Comparison of ENCODE assay signal across 27 mouse cellular contexts in genomic region chr10:21270905-21271304, GRCm38 (mm10). TPM values are rescaled to one million over a fixed set of nuclear protein-coding genes. Genes with fewer than 3 reads are reported as not detected.
DNase-seq lines count a peak whose midpoint lies in the region; ATAC-seq and TF ChIP-seq lines count a peak whose summit lies in the region.
"Had no signal": no experiment of that assay in that cellular context is flagged by ENCODE, and none has a peak within 500 bp of the region (broad histone marks: within the 10 kb centered on the region; RNA-seq: fewer than 3 reads in every experiment).

No protein-coding gene starts in this region.

- no peak for TF ChIP-seq EP300 in liver, postnatal 0 days (IDR thresholded peaks at IDR 0.05; ENCODE audit: low read depth)

- peak overlapping the region; percentile 31; the same call in 1 of the 2 replicates for H3K27ac ChIP-seq in liver, embryonic 13.5 days
- no peak overlapping the region for H3K27ac ChIP-seq in liver, postnatal 0 days (ENCODE audit: low read depth)
- H3K27ac ChIP-seq in liver, embryonic 15.5 days (replicated peaks): peak overlapping the region; percentile 49; the same call in 1 of the 2 replicates
- H3K27ac ChIP-seq: embryonic facial prominence, embryonic 13.5 days; embryonic facial prominence, embryonic 15.5 days; forebrain, embryonic 10.5 days; forebrain, embryonic 12.5 days had no signal

- no peak overlapping the region for H3K9ac ChIP-seq in liver, embryonic 13.5 days
- H3K9ac ChIP-seq in liver, postnatal 0 days (replicated peaks): no peak overlapping the region
- H3K9ac ChIP-seq in liver, embryonic 15.5 days: no peak overlapping the region
- H3K9ac ChIP-seq: embryonic facial prominence, embryonic 13.5 days; embryonic facial prominence, embryonic 15.5 days; forebrain, embryonic 12.5 days had no signal

- peaks cover 76% of the 10 kb centered on the region for H3K4me1 ChIP-seq in liver, embryonic 13.5 days (replicated peaks)
- peaks cover 25% of the 10 kb centered on the region for H3K4me1 ChIP-seq in liver, postnatal 0 days (ENCODE audit: insufficient read depth)
- H3K4me1 ChIP-seq in liver, embryonic 15.5 days (replicated peaks): peaks cover 65% of the 10 kb centered on the region
- H3K4me1 ChIP-seq: embryonic facial prominence, embryonic 13.5 days; embryonic facial prominence, embryonic 15.5 days; forebrain, embryonic 10.5 days; forebrain, embryonic 12.5 days had no signal

- TF ChIP-seq CTCF in liver, postnatal 0 days (IDR thresholded peaks at IDR 0.05; ENCODE audit: low read depth): no peak

- peak; percentile 66 for DNase-seq in heart, adult 11 months
- no peak for DNase-seq in heart, postnatal 25 days (ENCODE audit: low spot score)
- DNase-seq in liver, embryonic 13.5 days: no peak
- no peak for DNase-seq in liver, postnatal 0 days
- DNase-seq: adrenal gland, adult 8-10 months; adrenal gland, postnatal 25 days; B cell, adult 2 months; cerebellum, adult 11 months; cerebellum, adult 18-20 months; cerebellum, adult 8-10 months; cerebellum, adult 9-11 months; cerebellum, postnatal 14 days; cerebellum, postnatal 36 days; embryo, embryonic 11 days had no signal

- intact Hi-C loops in heart, postnatal 25 days (cut with DNase I): no loop called here

- WGBS in liver, embryonic 13.5 days (ENCODE audit: insufficient replicate concordance): 84% methylated on average over 5 of the region's 5 CpGs
- WGBS in liver, postnatal 0 days (ENCODE audit: insufficient replicate concordance): 89% methylated on average over 5 of the region's 5 CpGs
- WGBS in liver, embryonic 15.5 days (ENCODE audit: insufficient replicate concordance): 86% methylated on average over 5 of the region's 5 CpGs

- ATAC-seq in liver, embryonic 13.5 days (ENCODE audit: low read depth): no peak
- no peak for ATAC-seq in liver, postnatal 0 days
- no peak for ATAC-seq in liver, embryonic 15.5 days (ENCODE audit: insufficient read depth)
- ATAC-seq: activated CD4-positive, CD25-positive, alpha-beta regulatory T cell, adult 4 months; CD4-positive, CD25-positive, alpha-beta regulatory T cell, adult 4 months; forebrain, embryonic 14.5 days; forebrain, embryonic 16.5 days; Patski had no signal

- H3K36me3 ChIP-seq in liver, embryonic 13.5 days: no peaks in the 10 kb centered on the region
- H3K36me3 ChIP-seq in liver, postnatal 0 days (replicated peaks; ENCODE audit: insufficient read depth, low read length): no peaks in the 10 kb centered on the region
- no peaks in the 10 kb centered on the region for H3K36me3 ChIP-seq in liver, embryonic 15.5 days (replicated peaks)
- H3K36me3 ChIP-seq: embryonic facial prominence, embryonic 13.5 days; embryonic facial prominence, embryonic 15.5 days; forebrain, embryonic 10.5 days; forebrain, embryonic 12.5 days; G1E had no signal

- no peaks in the 10 kb centered on the region for H3K9me3 ChIP-seq in liver, embryonic 13.5 days (replicated peaks)
- H3K9me3 ChIP-seq in liver, postnatal 0 days (ENCODE audit: low read length): no peaks in the 10 kb centered on the region
- H3K9me3 ChIP-seq in liver, embryonic 15.5 days (replicated peaks): no peaks in the 10 kb centered on the region
- H3K9me3 ChIP-seq: embryonic facial prominence, embryonic 13.5 days; embryonic facial prominence, embryonic 15.5 days; forebrain, embryonic 10.5 days; forebrain, embryonic 12.5 days; G1E had no signal

- no peaks in the 10 kb centered on the region for H3K27me3 ChIP-seq in liver, embryonic 13.5 days
- no peaks in the 10 kb centered on the region for H3K27me3 ChIP-seq in liver, postnatal 0 days (ENCODE audit: insufficient read depth, low read length)
- H3K27me3 ChIP-seq in liver, embryonic 15.5 days: no peaks in the 10 kb centered on the region
- H3K27me3 ChIP-seq: CH12.LX; embryonic facial prominence, embryonic 13.5 days; embryonic facial prominence, embryonic 15.5 days; forebrain, embryonic 12.5 days had no signal

- H3K4me3 ChIP-seq in liver, embryonic 13.5 days (replicated peaks): no peak overlapping the region
- H3K4me3 ChIP-seq in liver, postnatal 0 days (ENCODE audit: low read depth, low read length): no peak overlapping the region
- H3K4me3 ChIP-seq in liver, embryonic 15.5 days (replicated peaks): no peak overlapping the region
- H3K4me3 ChIP-seq: embryonic facial prominence, embryonic 13.5 days; embryonic facial prominence, embryonic 15.5 days; erythroblast, embryonic 14.5 days; forebrain, embryonic 10.5 days; forebrain, embryonic 12.5 days had no signal

- no peak overlapping the region for H3K4me2 ChIP-seq in liver, embryonic 13.5 days
- H3K4me2 ChIP-seq in liver, postnatal 0 days (ENCODE audit: low read depth, low read length): no peak overlapping the region
- no peak overlapping the region for H3K4me2 ChIP-seq in liver, embryonic 15.5 days
- H3K4me2 ChIP-seq: embryonic facial prominence, embryonic 13.5 days; embryonic facial prominence, embryonic 15.5 days; forebrain, embryonic 12.5 days had no signal

RNA-seq across cellular contexts. Expression of gene Hbs1l, which starts 24.9 kb away (rescaled TPM):
- total RNA-seq in heart, postnatal 25 days (2021): 10 to 100 TPM; 70.1 to 74.9 TPM
- polyA plus RNA-seq in liver, embryonic 13.5 days (2015; fragmentation: Nextera tagmentation; extraction: Ambion mirVana): 67.3 and 81.0 TPM in 2 replicates
- polyA plus RNA-seq in liver, postnatal 0 days (2015; fragmentation: Nextera tagmentation; extraction: Ambion mirVana): 45.4 and 50.9 TPM in 2 replicates
- 56.8 and 56.9 TPM in 2 replicates for polyA plus RNA-seq in liver, embryonic 15.5 days (2015; fragmentation: Nextera tagmentation; extraction: Ambion mirVana)
